Mouse (Mus musculus) ES-CJ7 (cell line): ENCODE measurements around the gene Ppp4r3b.

Experiments used
- DNase-seq: peaks from one replicate; pipeline ENCODE4 v3.0.0; 2011; ENCODE audit warnings: low read depth, low spot score

Ppp4r3b gene

DNA sequence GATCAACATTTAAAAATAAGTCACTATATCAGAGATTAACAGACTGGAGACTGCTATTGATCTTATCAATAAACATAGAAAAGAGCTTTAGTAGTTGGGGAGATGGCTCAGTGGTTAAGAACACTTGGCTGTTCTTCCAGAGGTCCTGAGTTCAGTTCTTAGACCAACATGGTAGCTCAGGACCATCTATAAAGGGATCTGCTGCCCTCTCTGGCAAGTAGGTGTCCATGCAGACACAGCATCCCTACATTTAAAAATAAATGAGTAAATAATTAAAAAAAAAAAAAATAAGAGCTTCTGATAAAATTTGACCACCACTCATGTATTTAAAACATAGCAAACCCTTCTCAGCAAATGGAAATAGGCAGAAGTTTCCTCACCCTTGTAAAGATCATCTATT, 65.4 kb downstream of the Ppp4r3b start:
- DNase-seq: peak; percentile 17

GRCm38 (mm10) chr11:29238551-29238950, 65.9 kb downstream of the Ppp4r3b start:
- no peak for DNase-seq

GRCm38 (mm10) chr11:29239353-29239752, 66.7 kb downstream of the Ppp4r3b start:
- no peak for DNase-seq

DNA sequence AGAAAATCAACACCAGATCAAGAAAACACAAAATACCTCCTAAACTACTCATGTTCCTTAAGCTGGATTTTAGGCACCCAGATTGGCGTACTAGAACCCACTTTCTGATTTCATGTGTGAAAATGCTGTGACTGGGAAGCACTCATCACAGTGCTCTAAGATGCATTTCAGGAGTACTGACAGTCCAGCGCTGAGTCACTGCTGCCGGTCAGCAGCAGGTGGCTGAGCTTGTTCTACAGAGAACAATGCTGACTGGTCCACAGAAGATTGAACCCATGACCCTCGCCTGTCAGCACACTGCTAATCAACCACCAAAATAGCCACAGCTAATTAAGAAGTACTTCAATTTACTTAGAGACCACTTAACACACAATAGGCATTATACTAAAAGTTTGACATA, 69.3 kb downstream of the Ppp4r3b start:
- no peak for DNase-seq

- DNase-seq: no peak
Measured at GRCm38 (mm10) chr11:29245988-29246387, 73.3 kb downstream of the Ppp4r3b start.

- DNase-seq: peak; percentile 98
Measured at GRCm38 (mm10) chr11:29246883-29247650, 74.4 kb downstream of the Ppp4r3b start, which contains the start of gene Cfap36. Cfap36 (minus strand) TSS chr11:29247409.

DNA sequence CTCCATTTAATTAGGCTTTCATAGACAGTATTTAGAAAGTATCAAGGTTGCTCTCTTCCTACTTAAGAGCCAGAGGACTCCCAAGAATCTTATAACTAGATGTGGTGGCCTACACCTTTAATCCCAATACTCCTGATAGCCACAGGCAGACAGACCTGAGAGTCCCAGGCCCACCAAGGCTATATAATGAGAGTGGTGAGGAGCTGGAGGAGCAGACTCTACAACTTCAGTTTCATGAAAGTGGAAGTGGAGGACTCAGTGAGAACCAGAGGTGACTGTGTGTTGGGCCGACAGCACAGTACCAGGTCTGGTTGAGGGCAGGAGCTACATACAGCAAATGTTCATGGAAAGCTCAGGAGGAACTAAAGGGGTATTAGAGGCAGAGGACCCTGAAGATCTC, 75.0 kb downstream of the Ppp4r3b start:
- no peak for DNase-seq

DNA sequence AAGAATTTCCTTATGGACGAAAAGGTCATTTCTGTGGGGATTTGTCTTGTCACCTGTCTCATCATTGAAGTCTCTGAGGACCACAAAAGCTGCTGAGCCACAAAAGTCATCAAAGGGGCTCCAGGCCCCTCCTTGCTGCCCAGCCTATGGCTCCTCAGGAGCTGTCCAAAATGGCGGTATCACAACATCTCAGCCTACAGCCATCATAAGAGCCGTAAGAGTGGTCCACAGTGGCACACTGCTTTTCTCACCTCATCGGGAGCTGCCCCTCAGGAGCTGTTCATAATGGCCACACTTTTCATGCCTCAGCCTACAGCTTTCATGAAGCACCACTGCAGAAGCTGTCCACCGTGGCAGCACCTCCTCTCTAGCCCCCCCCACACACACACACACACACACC, 75.7 kb downstream of the Ppp4r3b start:
- no peak for DNase-seq

DNA sequence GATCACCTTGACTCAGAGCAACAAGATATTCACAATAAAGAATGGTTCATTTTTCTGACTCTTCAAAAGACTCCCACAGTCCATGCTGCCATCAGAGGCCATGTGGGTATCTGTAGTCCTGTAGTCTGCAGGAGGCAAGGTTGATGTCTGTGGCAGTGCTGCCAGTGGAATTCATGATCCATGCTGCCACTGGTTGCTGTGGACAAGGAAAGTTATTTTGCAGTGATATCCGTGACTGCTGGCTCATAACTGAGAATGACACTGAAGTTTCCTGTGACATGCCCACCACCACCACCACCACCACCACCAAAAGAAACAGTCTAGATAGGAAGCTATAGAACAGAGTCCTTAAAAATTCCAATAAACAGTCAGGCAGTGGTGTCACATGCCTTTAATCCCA, 82.0 kb downstream of the Ppp4r3b start:
- DNase-seq: no peak

DNA sequence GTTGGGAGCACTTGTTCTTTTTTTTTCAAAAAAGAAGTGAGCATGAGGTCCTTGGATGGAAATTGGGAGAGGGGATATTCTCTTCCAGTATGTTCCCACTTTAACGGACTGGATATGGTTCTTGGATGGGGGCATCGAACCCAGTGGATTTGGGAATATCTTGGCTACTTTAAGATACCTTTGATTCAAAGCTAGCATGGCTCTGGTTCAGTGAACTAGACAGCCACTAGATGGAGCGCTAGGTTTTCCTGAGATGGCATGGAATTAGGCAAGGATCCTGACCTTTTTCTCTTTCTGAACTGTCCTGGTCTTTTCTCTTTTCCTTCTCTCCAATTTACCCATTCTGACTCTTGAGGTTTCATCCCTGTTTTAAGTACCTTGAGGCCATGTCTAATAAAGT, 95.1 kb downstream of the Ppp4r3b start:
- peak; percentile 68 for DNase-seq
